Mouse (Mus musculus): ENCODE measurements at regions not wholly inside any gene's neighbourhood (a gene's known extent, or its start where the extent isn't known, plus 50 kb on each side); places are given as distances from the start of the nearest gene placed in this dataset.

GRCm38 (mm10) chr13:116528289-116528688 lies 218.8 kb upstream of the Isl1 start:
- Histone ChIP-seq H3K4me2 (ENCODE audit: insufficient read depth, low read depth, poor library complexity, severe bottlenecking) (no peak overlapping the region), H3K27me3 (replicated peaks) (no peaks in the 10 kb centered on the region), H3K9me3 (replicated peaks; ENCODE audit: low read length) (peaks cover 32% of the 10 kb centered on the region), H3K27ac (ENCODE audit: insufficient read depth, low read depth) (no peak overlapping the region), H3K4me1 (ENCODE audit: control insufficient read depth in 1 of 2, insufficient read depth in 2 of 2) (no peaks in the 10 kb centered on the region), H3K36me3 (replicated peaks in 1 of 2; ENCODE audit: control insufficient read depth in 1 of 2, insufficient read depth in 1 of 2, low read length in 1 of 2) (no peaks in the 10 kb centered on the region), H3K79me2 (replicated peaks; ENCODE audit: control insufficient read depth, extremely low read depth, insufficient read depth, poor library complexity, severe bottlenecking) (no peaks in the 10 kb centered on the region), H3K4me3 (replicated peaks in 1 of 3; ENCODE audit: low read depth in 2 of 3, low read length in 2 of 3, poor library complexity in 1 of 3) (no peak overlapping the region), H3K9ac (ENCODE audit: insufficient read depth, low read depth) (no peak overlapping the region)
- in situ Hi-C loops (cut with MboI; ENCODE audit: low pct_ligation_motif_present, low pct_unique_long_range_greater_than_20kb, low sequenced_read_pairs) = no loop called here
- DNase-seq (ENCODE audit: extremely low read depth) = no peak
- peak in 1 of 2 experiments; percentile 17; a peak in 1 of 4 replicates for TF ChIP-seq CTCF (conservative IDR thresholded peaks at IDR 0.05 in 1 of 2, IDR thresholded peaks at IDR 0.05 in 1 of 2; ENCODE audit: low read depth in 2 of 2, low read length in 2 of 2)
- no peak for TF ChIP-seq USF1 (IDR thresholded peaks at IDR 0.05; ENCODE audit: low read depth, low read length)
- peak; percentile 10 for TF ChIP-seq RAD21 (IDR thresholded peaks at IDR 0.05; ENCODE audit: low read depth, low read length)
- peak; percentile 47; the same call in 1 of the 2 replicates for TF ChIP-seq ZNF384 (IDR thresholded peaks at IDR 0.05; ENCODE audit: low read depth, low read length)
- dilution Hi-C loops (cut with MboI; ENCODE audit: extremely low pct_ligation_motif_present, extremely low pct_unique_long_range_greater_than_20kb, low sequenced_read_pairs) = no loop called here

DNA sequence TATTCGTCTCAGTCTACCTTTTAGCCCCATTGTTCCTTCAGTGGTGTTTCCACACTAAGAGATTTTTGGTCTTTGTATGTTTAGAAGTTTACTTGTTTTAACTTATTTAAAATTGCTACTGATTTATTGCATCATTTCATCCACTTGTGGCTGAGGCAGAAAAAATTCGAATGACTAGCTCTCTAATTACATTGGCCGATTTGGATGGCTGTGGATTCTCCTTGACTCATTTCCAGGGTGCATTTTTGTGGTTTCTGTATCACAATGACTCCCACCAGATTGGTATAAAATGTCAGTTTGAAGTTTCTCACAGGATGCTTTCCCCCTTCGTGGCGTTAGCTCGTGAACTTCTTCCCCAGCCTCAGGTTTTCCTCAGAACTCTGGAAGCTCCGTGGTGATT lies 217.5 kb upstream of the Isl1 start:
- TF ChIP-seq BHLHE40 (IDR thresholded peaks at IDR 0.05; ENCODE audit: low read depth, low read length) (no peak), NELFE (IDR thresholded peaks at IDR 0.05; ENCODE audit: low read depth, low read length) (no peak), CHD2 (IDR thresholded peaks at IDR 0.05; ENCODE audit: low read length) (no peak), POLR2A (IDR thresholded peaks at IDR 0.05; ENCODE audit: low read depth, low read length) (no peak), ZC3H11A (IDR thresholded peaks at IDR 0.05; ENCODE audit: low read depth, low read length) (no peak), RAD21 (IDR thresholded peaks at IDR 0.05; ENCODE audit: low read depth, low read length) (no peak), MEF2A (IDR thresholded peaks at IDR 0.05; ENCODE audit: borderline replicate concordance, low read depth, low read length) (no peak), EP300 (IDR thresholded peaks at IDR 0.05; ENCODE audit: low read length) (no peak), MAX (IDR thresholded peaks at IDR 0.05; ENCODE audit: low read length) (no peak), MYC (IDR thresholded peaks at IDR 0.05; ENCODE audit: low read depth, low read length) (no peak), NRF1 (IDR thresholded peaks at IDR 0.05; ENCODE audit: low read depth, low read length) (no peak), HCFC1 (IDR thresholded peaks at IDR 0.05; ENCODE audit: low read depth, low read length) (no peak), JUN (IDR thresholded peaks at IDR 0.05; ENCODE audit: insufficient read depth, low read depth, low read length) (no peak), UBTF (IDR thresholded peaks at IDR 0.05; ENCODE audit: low read depth, low read length) (no peak)
- no peak overlapping the region for H3K27ac ChIP-seq (ENCODE audit: insufficient read depth, low read depth)
- dilution Hi-C loops (cut with MboI; ENCODE audit: extremely low pct_ligation_motif_present, extremely low pct_unique_long_range_greater_than_20kb, low sequenced_read_pairs) = no loop called here
- no peaks in the 10 kb centered on the region for H3K4me1 ChIP-seq (ENCODE audit: control insufficient read depth in 1 of 2, insufficient read depth in 2 of 2)
- no peak overlapping the region for H3K4me2 ChIP-seq (ENCODE audit: insufficient read depth, low read depth, poor library complexity, severe bottlenecking)
- H3K79me2 ChIP-seq (replicated peaks; ENCODE audit: control insufficient read depth, extremely low read depth, insufficient read depth, poor library complexity, severe bottlenecking) = no peaks in the 10 kb centered on the region
- H3K9me3 ChIP-seq (replicated peaks; ENCODE audit: low read length) = peaks cover 34% of the 10 kb centered on the region
- in situ Hi-C loops (cut with MboI; ENCODE audit: low pct_ligation_motif_present, low pct_unique_long_range_greater_than_20kb, low sequenced_read_pairs) = no loop called here
- H3K36me3 ChIP-seq (replicated peaks in 1 of 2; ENCODE audit: control insufficient read depth in 1 of 2, insufficient read depth in 1 of 2, low read length in 1 of 2) = no peaks in the 10 kb centered on the region
- H3K9ac ChIP-seq (ENCODE audit: insufficient read depth, low read depth) = no peak overlapping the region
- no peaks in the 10 kb centered on the region for H3K27me3 ChIP-seq (replicated peaks)
- DNase-seq (ENCODE audit: extremely low read depth) = no peak
- no peak overlapping the region for H3K4me3 ChIP-seq (replicated peaks in 1 of 3; ENCODE audit: low read depth in 2 of 3, low read length in 2 of 3, poor library complexity in 1 of 3)

Measured in CH12.LX (cell line).